Mouse (Mus musculus) erythroblast, embryonic 14.5 days (primary cell): ENCODE measurements around the gene Hes3.

Experiments
- GATA1 ChIP-seq: IDR thresholded peaks from 2 replicates; pipeline ENCODE4 v1.6.1; 2012; ENCODE audit warnings: low read length, inconsistent platforms, mixed read lengths
- TAL1 ChIP-seq: IDR thresholded peaks from 3 replicates; pipeline ENCODE4 v1.6.1; 2012; ENCODE audit warnings: low read length, inconsistent platforms, mixed read lengths

- no peak for TF ChIP-seq TAL1
- TF ChIP-seq GATA1 = no peak
Measured at GRCm38 (mm10) chr4:152247195-152247594, 44.3 kb downstream of the Hes3 start.
